Mouse (Mus musculus) thymus, adult 2 months (tissue): ENCODE results near the gene Zfp212. TPM values are rescaled to one million over a fixed set of nuclear protein-coding genes. Genes with fewer than 3 reads are reported as not detected.
A peak's percentile ranks its signal among the peaks of the same experiment; 100 is the strongest.

Source experiments
- DNase-seq: peaks from one replicate; pipeline ENCODE4 v3.0.0; 2021
- H3K27ac ChIP-seq: fragments of 200-500 bp; 2 replicates; pipeline ENCODE4 v1.5.1; 2012; ENCODE audit warnings: low read length, control low read depth; ENCODE audit not compliant: control insufficient read depth, insufficient read depth
- H3K27me3 ChIP-seq: fragments of 200-500 bp; 2 replicates; pipeline ENCODE4 v1.6.1; 2012; ENCODE audit warnings: mild to moderate bottlenecking, low read length, moderate library complexity, mixed read lengths; ENCODE audit not compliant: control insufficient read depth, insufficient read depth
- H3K36me3 ChIP-seq: fragments of 200-500 bp; 2 replicates; pipeline ENCODE4 v1.6.1; 2012; ENCODE audit warnings: mild to moderate bottlenecking, low read length, moderate library complexity; ENCODE audit not compliant: control insufficient read depth, insufficient read depth
- H3K4me1 ChIP-seq: fragments of 200-500 bp; replicated peaks from 2 replicates; pipeline ENCODE4 v1.6.1; 2012; ENCODE audit warnings: low read length; ENCODE audit not compliant: control insufficient read depth, insufficient read depth
- H3K4me3 ChIP-seq: fragments of 200-500 bp; 2 replicates; pipeline ENCODE4 v1.5.1; 2012; ENCODE audit warnings: mild to moderate bottlenecking, low read length, control low read depth, moderate library complexity; ENCODE audit not compliant: control insufficient read depth, insufficient read depth
- CTCF ChIP-seq: fragments of 200-500 bp; IDR thresholded peaks from 2 replicates; pipeline ENCODE4 v1.5.1; 2012; ENCODE audit warnings: mild to moderate bottlenecking, control low read depth, low read length, moderate library complexity, borderline replicate concordance; ENCODE audit not compliant: control insufficient read depth, poor library complexity, insufficient read depth; ENCODE audit errors: extremely low read depth
- POLR2A ChIP-seq: fragments of 200-500 bp; IDR thresholded peaks from 2 replicates; pipeline ENCODE4 v1.6.1; 2012; ENCODE audit warnings: mild to moderate bottlenecking, low read length, control low read depth, moderate library complexity; ENCODE audit not compliant: control insufficient read depth, poor library complexity, insufficient read depth; ENCODE audit errors: extremely low read depth
- WGBS: fragments of 180-500 bp; shearing (Covaris S2); methylation state at CpG from one replicate; pipeline ENCODE4 v1.1.7; 2018; 5-methylcytosine and 5-hydroxymethylcytosine counted together
- polyA plus RNA-seq: library from polyadenylated mRNA; depleted of rRNA; stranded (reverse); fragments of >200 nt; gene quantifications from 2 replicates; pipeline ENCODE4 v1.2.3, GENCODE M21; 2012

The Zfp212 gene
- polyA plus RNA-seq, 1 experiment, result 25.3 TPM

DNA sequence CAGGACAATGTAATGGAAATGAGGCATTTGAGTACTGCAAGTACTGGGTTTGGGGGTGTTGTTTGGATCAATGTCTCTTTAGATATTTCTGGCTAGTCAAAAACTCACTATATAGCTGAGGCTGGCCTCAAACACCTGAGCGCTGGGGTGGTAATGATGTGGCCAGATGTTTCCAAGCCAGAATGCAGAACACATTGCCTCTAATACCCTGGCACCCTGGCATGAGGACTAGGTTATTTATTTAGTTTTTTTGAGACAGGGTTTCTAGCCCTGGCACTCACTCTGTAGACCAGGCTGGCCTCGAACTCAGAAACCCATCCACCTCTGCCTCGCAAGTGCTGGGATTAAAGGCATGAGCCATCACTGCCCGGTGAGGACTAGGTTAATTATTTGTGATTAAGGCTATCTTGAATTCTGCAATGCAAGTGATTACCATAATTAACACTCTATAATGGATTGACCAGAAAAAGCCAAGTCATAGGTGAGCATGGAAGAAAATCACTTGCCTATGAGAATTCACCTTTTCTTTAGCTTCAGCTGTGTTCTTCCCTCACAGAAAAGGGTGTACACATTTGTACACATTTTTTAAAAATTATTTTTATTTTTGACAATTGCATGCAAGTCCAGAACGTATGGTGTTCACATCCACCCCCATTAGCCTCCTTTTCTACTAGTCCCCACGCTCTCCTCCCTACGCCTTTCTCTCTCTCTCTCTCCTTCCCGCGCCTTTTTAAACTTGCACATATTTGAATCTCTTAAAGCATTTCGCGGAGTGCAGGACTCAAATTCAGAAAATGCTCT, 430 bp upstream of the Zfp212 start:
- no peaks in the 10 kb centered on the region for H3K36me3 ChIP-seq
- no peak for TF ChIP-seq CTCF
- TF ChIP-seq POLR2A, result no peak
- peak overlapping the region; percentile 79 for H3K4me3 ChIP-seq
- H3K4me1 ChIP-seq, result peaks cover 4% of the 10 kb centered on the region; the same call in 1 of the 2 replicates
- no peak for DNase-seq
- H3K27me3 ChIP-seq, result no peaks in the 10 kb centered on the region
- 31% methylated on average over 11 of the region's 11 CpGs for WGBS
- no peak overlapping the region for H3K27ac ChIP-seq

DNA sequence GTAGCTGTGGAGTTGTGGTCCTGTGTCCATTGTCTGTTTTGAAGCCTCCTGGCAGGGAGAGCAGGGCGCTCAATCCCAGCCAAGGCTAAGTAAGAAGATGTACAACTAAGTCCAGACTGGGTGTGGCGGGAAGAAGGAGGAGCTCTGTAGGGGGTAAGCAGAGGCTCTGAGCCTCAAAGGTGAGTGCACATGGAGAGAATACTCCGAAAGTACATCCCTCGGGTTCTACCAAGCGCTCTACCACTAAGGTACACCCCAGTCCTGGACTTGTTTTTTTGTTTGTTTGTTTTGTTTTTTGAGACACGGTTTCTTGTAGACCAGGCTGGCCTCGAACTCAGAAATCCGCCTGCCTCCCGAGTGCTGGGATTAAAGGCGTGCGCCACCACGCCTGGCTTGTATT, 22.2 kb downstream of the Zfp212 start:
- Histone ChIP-seq H3K4me3 (peak overlapping the region; percentile 67), H3K27me3 (no peaks in the 10 kb centered on the region), H3K4me1 (peaks cover 7% of the 10 kb centered on the region), H3K36me3 (no peaks in the 10 kb centered on the region), H3K27ac (no peak overlapping the region)
- WGBS, result 59% methylated on average over 12 of the region's 12 CpGs
- TF ChIP-seq CTCF (no peak), POLR2A (no peak)
- no peak for DNase-seq

DNA sequence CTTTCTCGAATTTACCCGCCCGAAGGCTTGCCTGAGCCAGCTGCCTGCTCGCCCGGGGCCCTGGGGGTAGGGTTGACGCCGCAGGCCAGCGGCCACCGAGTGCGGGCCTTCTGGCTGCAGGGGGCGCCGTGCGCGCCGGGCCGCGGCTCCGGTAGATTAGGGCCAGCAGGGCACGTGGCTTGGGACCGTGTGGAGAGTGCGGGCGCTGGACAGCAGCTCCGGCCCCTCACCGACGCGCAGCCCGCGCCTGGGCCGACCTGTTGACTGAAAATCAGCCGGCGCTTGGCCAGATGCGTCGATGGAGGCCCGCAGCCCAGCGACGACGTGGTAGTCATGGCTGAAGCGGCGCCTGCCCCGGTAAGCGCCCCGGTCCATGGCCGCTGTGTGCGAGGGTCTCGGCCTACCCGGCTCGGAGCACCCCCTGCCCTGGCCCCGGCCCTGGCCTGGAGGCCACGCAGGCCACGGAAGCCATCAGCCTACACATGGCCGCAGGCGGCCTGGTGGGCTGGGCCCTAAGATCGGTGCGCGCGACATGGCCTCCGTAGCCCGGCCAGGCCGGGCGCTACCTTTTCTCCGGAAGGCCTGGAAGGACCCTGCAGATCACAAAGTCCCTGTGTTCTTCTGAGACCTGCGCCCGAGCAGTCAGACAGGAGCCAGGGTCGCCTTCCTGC, 22.9 kb downstream of the Zfp212 start:
- H3K36me3 ChIP-seq, result no peaks in the 10 kb centered on the region
- peak; percentile 70 for DNase-seq
- H3K4me3 ChIP-seq, result peak overlapping the region; percentile 67
- peaks cover 7% of the 10 kb centered on the region for H3K4me1 ChIP-seq
- no peak overlapping the region for H3K27ac ChIP-seq
- no peak for TF ChIP-seq POLR2A
- peak; percentile 73; the same call in 1 of the 2 replicates for TF ChIP-seq CTCF
- H3K27me3 ChIP-seq, result no peaks in the 10 kb centered on the region
- WGBS, result 25% methylated on average over 64 of the region's 64 CpGs

DNA sequence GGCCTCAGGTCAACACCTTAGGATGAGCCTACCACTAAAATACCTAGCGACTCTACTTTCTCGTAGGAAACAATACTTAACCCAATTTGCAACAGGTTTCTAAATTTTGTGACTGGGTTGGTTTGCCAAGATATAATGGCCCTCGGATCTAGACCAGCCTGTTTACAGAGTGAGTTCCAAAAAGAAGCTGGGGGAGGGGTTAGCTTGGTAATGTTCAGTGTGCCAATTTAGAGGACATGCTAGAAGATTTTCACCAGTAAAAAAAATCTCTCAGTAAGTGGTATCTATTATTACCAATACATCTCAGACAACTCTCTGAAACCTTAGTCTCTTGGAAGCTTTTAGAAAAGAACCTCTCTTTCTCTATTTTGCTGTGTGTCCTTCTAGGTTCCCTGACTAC, 23.4 kb downstream of the Zfp212 start:
- H3K4me3 ChIP-seq, result peak overlapping the region; percentile 67
- H3K27ac ChIP-seq, result no peak overlapping the region
- H3K27me3 ChIP-seq, result no peaks in the 10 kb centered on the region
- H3K36me3 ChIP-seq, result no peaks in the 10 kb centered on the region
- no peak for DNase-seq
- H3K4me1 ChIP-seq, result peaks cover 7% of the 10 kb centered on the region
- TF ChIP-seq CTCF, result no peak
- TF ChIP-seq POLR2A, result no peak
- WGBS, result 55% methylated on average over 3 of the region's 3 CpGs

DNA sequence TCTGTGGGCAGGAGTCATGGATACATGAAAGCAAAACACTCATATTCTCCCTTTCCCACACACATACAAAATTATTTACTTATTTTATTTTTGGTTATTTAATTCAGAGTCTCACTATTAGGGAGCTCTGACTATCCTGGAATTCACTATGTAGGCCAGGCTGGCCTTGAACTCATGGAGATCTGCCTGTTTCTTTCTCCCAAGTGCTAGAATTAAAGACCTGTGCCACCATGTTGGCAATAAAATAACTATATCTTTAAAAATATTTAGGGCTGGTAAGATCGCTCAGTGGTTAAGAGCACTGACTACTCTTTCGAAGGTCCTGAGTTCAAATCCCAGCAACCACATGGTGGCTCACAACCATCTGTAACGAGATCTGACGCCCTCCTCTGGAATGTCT, 27.1 kb downstream of the Zfp212 start:
- Histone ChIP-seq H3K36me3 (no peaks in the 10 kb centered on the region), H3K27ac (no peak overlapping the region), H3K4me1 (peaks cover 5% of the 10 kb centered on the region), H3K4me3 (no peak overlapping the region), H3K27me3 (no peaks in the 10 kb centered on the region)
- DNase-seq, result no peak
- 95% methylated on average over 4 of the region's 4 CpGs for WGBS
- TF ChIP-seq CTCF (no peak), POLR2A (no peak)

DNA sequence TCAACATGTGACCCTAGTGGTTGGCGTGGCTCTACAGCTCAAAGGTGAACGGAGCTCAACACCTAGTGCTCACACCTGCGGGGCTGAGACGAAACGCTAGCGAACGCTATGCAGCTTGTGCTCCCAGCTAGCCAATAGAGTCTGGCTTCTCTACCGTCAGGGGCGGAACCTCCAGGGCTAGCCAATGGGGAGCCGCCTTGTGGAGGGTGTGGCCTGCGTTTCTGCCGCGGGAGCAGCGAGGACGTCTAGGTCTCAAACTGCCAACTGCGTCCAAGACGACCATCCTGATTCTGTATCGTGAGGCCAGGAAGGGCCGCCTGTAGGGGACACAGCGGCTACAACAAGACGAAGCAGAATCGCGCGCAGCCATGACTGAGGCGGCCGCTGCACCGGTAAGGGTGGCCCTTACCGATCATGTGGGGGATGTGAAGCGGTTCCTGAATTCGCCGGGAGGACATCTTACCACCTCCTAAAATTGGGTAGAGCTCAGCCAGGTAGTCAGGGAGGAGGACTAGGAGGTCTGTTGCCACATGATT, 33.0 kb downstream of the Zfp212 start, which contains the start of gene Zfp956:
Gene Zfp956 (plus strand): TSS at position 200 of the 536 bp plus-strand sequence.
- under 1% methylated on average over 31 of the region's 31 CpGs for WGBS
- Histone ChIP-seq H3K4me1 (no peaks in the 10 kb centered on the region), H3K27me3 (no peaks in the 10 kb centered on the region), H3K4me3 (peak within 1 kb of the TSS; percentile 97), H3K36me3 (peaks cover 8% of the 10 kb centered on the region; the same call in 1 of the 2 replicates), H3K27ac (no peak within 1 kb of the TSS)
- TF ChIP-seq POLR2A (no peak), CTCF (0 out of 2 replicates have a peak, but pooled peaks have one; percentile 42)
- peak; percentile 98 for DNase-seq
